8 mouse cellular contexts compared by ENCODE assay signal in the genomic region with DNA sequence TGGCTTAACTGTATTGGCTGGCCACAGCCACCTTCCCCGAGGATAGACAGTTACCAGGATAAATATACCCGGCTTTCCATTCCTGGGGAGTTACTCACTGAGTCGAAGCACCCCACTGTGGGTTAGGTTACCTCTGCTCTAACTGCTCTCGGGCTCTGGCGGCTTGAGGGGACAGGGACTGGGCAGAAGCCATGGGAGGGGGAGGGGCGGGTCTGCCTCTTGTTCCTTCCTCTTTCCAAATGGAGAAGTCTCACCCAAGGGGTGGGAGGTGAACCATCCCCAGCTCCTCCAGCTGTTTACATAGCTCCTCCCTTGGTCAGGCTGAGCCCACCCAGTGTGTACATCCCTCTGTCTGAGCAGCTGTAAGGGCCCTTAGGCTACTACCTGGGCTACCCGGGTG. TPM values are rescaled to one million over a fixed set of nuclear protein-coding genes. Genes with fewer than 3 reads are reported as not detected.
DNase-seq lines count a peak whose midpoint lies in the region; ATAC-seq and TF ChIP-seq lines count a peak whose summit lies in the region.
"Had no signal": no experiment of that assay in that cellular context is flagged by ENCODE, and none has a peak within 500 bp of the region (broad histone marks: within the 10 kb centered on the region; RNA-seq: fewer than 3 reads in every experiment).

No protein-coding gene starts in this region.

- H3K4me1 ChIP-seq in heart, postnatal 0 days (ENCODE audit: control insufficient read depth, insufficient read depth): peaks cover 56% of the 10 kb centered on the region
- H3K4me1 ChIP-seq in lung, embryonic 16.5 days (replicated peaks; ENCODE audit: control insufficient read depth, insufficient read depth, low read length): peaks cover 74% of the 10 kb centered on the region
- peaks cover 30% of the 10 kb centered on the region for H3K4me1 ChIP-seq in hindbrain, embryonic 16.5 days (ENCODE audit: control insufficient read depth, insufficient read depth, low read depth, low read length)

- WGBS in heart, postnatal 0 days: 38% methylated on average over 7 of the region's 7 CpGs
- WGBS in lung, embryonic 16.5 days: 24% methylated on average over 7 of the region's 7 CpGs
- 46% methylated on average over 7 of the region's 7 CpGs for WGBS in hindbrain, embryonic 16.5 days

- no peaks in the 10 kb centered on the region for H3K27me3 ChIP-seq in heart, postnatal 0 days (ENCODE audit: control insufficient read depth, insufficient read depth, low read length)
- no peaks in the 10 kb centered on the region for H3K27me3 ChIP-seq in lung, embryonic 16.5 days (ENCODE audit: control insufficient read depth, insufficient read depth, low read depth, low read length)
- H3K27me3 ChIP-seq in hindbrain, embryonic 16.5 days (replicated peaks; ENCODE audit: control insufficient read depth, insufficient read depth, low read length): no peaks in the 10 kb centered on the region

- ATAC-seq in heart, postnatal 0 days (ENCODE audit: insufficient read depth, low read depth): no peak
- peak; percentile 14; the same call in 1 of the 2 replicates for ATAC-seq in lung, embryonic 16.5 days (ENCODE audit: low read depth)
- no peak for ATAC-seq in hindbrain, embryonic 16.5 days
- ATAC-seq: forebrain, postnatal 0 days had no signal

- H3K9me3 ChIP-seq in heart, postnatal 0 days (replicated peaks; ENCODE audit: control insufficient read depth, low read length): no peaks in the 10 kb centered on the region
- no peaks in the 10 kb centered on the region for H3K9me3 ChIP-seq in lung, embryonic 16.5 days (ENCODE audit: control insufficient read depth, low read length)
- H3K9me3 ChIP-seq in hindbrain, embryonic 16.5 days (ENCODE audit: control insufficient read depth, low read length): no peaks in the 10 kb centered on the region

- no peak overlapping the region for H3K4me2 ChIP-seq in heart, postnatal 0 days (ENCODE audit: low read depth, low read length)
- H3K4me2 ChIP-seq in lung, embryonic 16.5 days (ENCODE audit: low read depth, low read length): peak overlapping the region; percentile 8; the same call in 1 of the 2 replicates
- no peak overlapping the region for H3K4me2 ChIP-seq in hindbrain, embryonic 16.5 days (ENCODE audit: low read length)

- TF ChIP-seq CTCF in heart, postnatal 0 days (IDR thresholded peaks at IDR 0.05; ENCODE audit: low read depth): no peak

- H3K4me3 ChIP-seq in heart, postnatal 0 days (ENCODE audit: low read depth, low read length): no peak overlapping the region
- H3K4me3 ChIP-seq in lung, embryonic 16.5 days (ENCODE audit: low read length): no peak overlapping the region
- no peak overlapping the region for H3K4me3 ChIP-seq in hindbrain, embryonic 16.5 days (ENCODE audit: low read length)

- no peak for TF ChIP-seq EP300 in heart, postnatal 0 days (IDR thresholded peaks at IDR 0.05; ENCODE audit: low read depth)

- H3K27ac ChIP-seq in heart, postnatal 0 days (ENCODE audit: low read depth): peak overlapping the region; percentile 72
- H3K27ac ChIP-seq in lung, embryonic 16.5 days (ENCODE audit: low read length): peak overlapping the region; percentile 61
- H3K27ac ChIP-seq in hindbrain, embryonic 16.5 days (ENCODE audit: low read depth, low read length): no peak overlapping the region

- DNase-seq in 3T3-L1 (ENCODE audit: low read depth, low spot score): peak; percentile 67
- DNase-seq in B cell, adult 2 months: peak; percentile 32 to 43
- no peak for DNase-seq in heart, postnatal 0 days (ENCODE audit: low spot score)
- DNase-seq in left cerebral cortex, adult 11 months (ENCODE audit: low spot score): no peak
- no peak for DNase-seq in cerebellum, adult 11 months
- DNase-seq: forebrain, postnatal 0 days had no signal

- H3K9ac ChIP-seq in heart, postnatal 0 days (replicated peaks; ENCODE audit: low read depth, low read length): 0 out of 2 replicates have a peak overlapping the region, but pooled peaks have one; percentile 10
- H3K9ac ChIP-seq in lung, embryonic 16.5 days (ENCODE audit: low read length): peak overlapping the region; percentile 44; the same call in 1 of the 2 replicates
- H3K9ac ChIP-seq in hindbrain, embryonic 16.5 days (ENCODE audit: low read depth, low read length): no peak overlapping the region
- H3K9ac ChIP-seq: forebrain, postnatal 0 days had no signal

- H3K36me3 ChIP-seq in heart, postnatal 0 days (replicated peaks; ENCODE audit: control insufficient read depth, insufficient read depth, low read length): no peaks in the 10 kb centered on the region
- no peaks in the 10 kb centered on the region for H3K36me3 ChIP-seq in lung, embryonic 16.5 days (ENCODE audit: control insufficient read depth, insufficient read depth, low read length)
- H3K36me3 ChIP-seq in hindbrain, embryonic 16.5 days (ENCODE audit: control insufficient read depth, insufficient read depth, low read length): no peaks in the 10 kb centered on the region

RNA-seq across cellular contexts. Expression of a gene that starts 23.6 kb away (rescaled TPM):
- total RNA-seq in heart, postnatal 0 days (2014; rRNA removed; ENCODE audit: low replicate concordance): 2,397 and 2,522 TPM in 2 replicates
- 877 and 933 TPM in 2 replicates for polyA plus RNA-seq in heart, postnatal 0 days (2015; fragmentation: Nextera tagmentation; extraction: Ambion mirVana)
- polyA plus RNA-seq in lung, embryonic 16.5 days (2015; fragmentation: Nextera tagmentation; extraction: Ambion mirVana): 1,507 and 1,565 TPM in 2 replicates
- 814 and 834 TPM in 2 replicates for polyA plus RNA-seq in hindbrain, embryonic 16.5 days (2015; fragmentation: Nextera tagmentation; extraction: Ambion mirVana)

RNA-seq across cellular contexts. Expression of a gene that starts 29.2 kb away (rescaled TPM):
- total RNA-seq in heart, postnatal 0 days (2014; rRNA removed; ENCODE audit: low replicate concordance): 66.6 and 68.8 TPM in 2 replicates
- 19.3 and 19.9 TPM in 2 replicates for polyA plus RNA-seq in heart, postnatal 0 days (2015; fragmentation: Nextera tagmentation; extraction: Ambion mirVana)
- polyA plus RNA-seq in lung, embryonic 16.5 days (2015; fragmentation: Nextera tagmentation; extraction: Ambion mirVana): 70.1 and 74.4 TPM in 2 replicates
- polyA plus RNA-seq in hindbrain, embryonic 16.5 days (2015; fragmentation: Nextera tagmentation; extraction: Ambion mirVana): 19.1 and 23.9 TPM in 2 replicates

RNA-seq across cellular contexts. Expression of a gene that starts 29.4 kb away (rescaled TPM):
- total RNA-seq in heart, postnatal 0 days (2014; rRNA removed; ENCODE audit: low replicate concordance): 38.3 and 42.8 TPM in 2 replicates
- 12.9 and 13.6 TPM in 2 replicates for polyA plus RNA-seq in heart, postnatal 0 days (2015; fragmentation: Nextera tagmentation; extraction: Ambion mirVana)
- 32.9 and 35.1 TPM in 2 replicates for polyA plus RNA-seq in lung, embryonic 16.5 days (2015; fragmentation: Nextera tagmentation; extraction: Ambion mirVana)
- polyA plus RNA-seq in hindbrain, embryonic 16.5 days (2015; fragmentation: Nextera tagmentation; extraction: Ambion mirVana): 32.2 and 39.3 TPM in 2 replicates

RNA-seq across cellular contexts. Expression of a gene that starts 51.1 kb away (rescaled TPM):
- 13.8 and 29.0 TPM in 2 replicates for total RNA-seq in heart, postnatal 0 days (2014; rRNA removed; ENCODE audit: low replicate concordance)
- polyA plus RNA-seq in heart, postnatal 0 days (2015; fragmentation: Nextera tagmentation; extraction: Ambion mirVana): 14.5 and 15.4 TPM in 2 replicates
- polyA plus RNA-seq in lung, embryonic 16.5 days (2015; fragmentation: Nextera tagmentation; extraction: Ambion mirVana): 28.1 and 31.4 TPM in 2 replicates
- polyA plus RNA-seq in hindbrain, embryonic 16.5 days (2015; fragmentation: Nextera tagmentation; extraction: Ambion mirVana): 24.8 and 26.8 TPM in 2 replicates

Comparison
In these comparisons a context has a peak if more than half of its experiments do, and no peak if none do; other contexts are left out.
1. DNase-seq: peak in 3T3-L1 (single experiment) and B cell, adult 2 months (2 of 2); none in heart, postnatal 0 days (single experiment), left cerebral cortex, adult 11 months (single experiment) and cerebellum, adult 11 months (single experiment).